Mouse (Mus musculus) hindbrain, embryonic 16.5 days (tissue): Measurements from ENCODE around the gene Mgat4e. TPM values are rescaled to one million over a fixed set of nuclear protein-coding genes. Genes with fewer than 3 reads are reported as not detected.

Experiments used
- ATAC-seq: fragments of 200-750 bp; cut with Nextera tagmentation; 2 replicates; pipeline ENCODE4 v1.8.0; 2017; ENCODE audit warnings: moderate TSS enrichment, moderate library complexity
- H3K27ac ChIP-seq: fragments of 300-500 bp; sonication (generic); 2 replicates; pipeline ENCODE4 v1.5.1; 2014; ENCODE audit warnings: low read depth, mild to moderate bottlenecking, control low read depth, low read length, moderate library complexity
- H3K27me3 ChIP-seq: fragments of 300-500 bp; sonication (generic); replicated peaks from 2 replicates; pipeline ENCODE4 v1.6.1; 2014; ENCODE audit warnings: low read length; ENCODE audit not compliant: control insufficient read depth, insufficient read depth
- H3K36me3 ChIP-seq: fragments of 300-500 bp; sonication (generic); 2 replicates; pipeline ENCODE4 v1.6.1; 2014; ENCODE audit warnings: mild to moderate bottlenecking, low read length, moderate library complexity, mixed read lengths; ENCODE audit not compliant: control insufficient read depth, insufficient read depth
- H3K4me1 ChIP-seq: fragments of 300-500 bp; sonication (generic); 2 replicates; pipeline ENCODE4 v1.6.1; 2014; ENCODE audit warnings: low read depth, low read length; ENCODE audit not compliant: control insufficient read depth, insufficient read depth
- H3K4me2 ChIP-seq: fragments of 300-500 bp; sonication (generic); 2 replicates; pipeline ENCODE4 v1.6.1; 2014; ENCODE audit warnings: mild to moderate bottlenecking, low read length, control low read depth, moderate library complexity
- H3K4me3 ChIP-seq: fragments of 300-500 bp; sonication (generic); 2 replicates; pipeline ENCODE4 v1.5.1; 2014; ENCODE audit warnings: mild to moderate bottlenecking, low read length, control low read depth, moderate library complexity
- H3K9ac ChIP-seq: fragments of 300-500 bp; sonication (generic); 2 replicates; pipeline ENCODE4 v1.6.1; 2014; ENCODE audit warnings: low read depth, mild to moderate bottlenecking, control low read depth, low read length, moderate library complexity
- H3K9me3 ChIP-seq: fragments of 300-500 bp; sonication (generic); 2 replicates; pipeline ENCODE4 v1.6.1; 2014; ENCODE audit warnings: mild to moderate bottlenecking, low read length, moderate library complexity; ENCODE audit not compliant: control insufficient read depth
- WGBS: fragments of 180-500 bp; shearing (Covaris S2); extraction: QIAGEN DNeasy Blood & Tissue Kit; methylation state at CpG from one replicate; pipeline ENCODE4 v1.1.7; 2014; 5-methylcytosine and 5-hydroxymethylcytosine counted together
- polyA plus RNA-seq: library from polyadenylated mRNA; unstranded; fragments of >200 nt; fragmentation: Nextera tagmentation; extraction: Ambion mirVana; gene quantifications from 2 replicates; pipeline ENCODE4 v1.2.1, GENCODE M21; 2015

Mgat4e gene
- polyA plus RNA-seq, 1 experiment from 2014 or later: not detected

- no peak overlapping the region for H3K4me3 ChIP-seq
- H3K9me3 ChIP-seq: no peaks in the 10 kb centered on the region
- WGBS: 63% methylated on average over 2 of the region's 2 CpGs
- no peak for ATAC-seq
- H3K27me3 ChIP-seq: no peaks in the 10 kb centered on the region
- no peak overlapping the region; the same call in 1 of the 2 replicates for H3K4me2 ChIP-seq
- no peak overlapping the region for H3K27ac ChIP-seq
- peaks cover 8% of the 10 kb centered on the region for H3K4me1 ChIP-seq
- H3K9ac ChIP-seq: no peak overlapping the region
- peaks cover 16% of the 10 kb centered on the region for H3K36me3 ChIP-seq
Observed at GRCm38 (mm10) chr1:134493496-134493895, 56.0 kb downstream of the Mgat4e start.

DNA sequence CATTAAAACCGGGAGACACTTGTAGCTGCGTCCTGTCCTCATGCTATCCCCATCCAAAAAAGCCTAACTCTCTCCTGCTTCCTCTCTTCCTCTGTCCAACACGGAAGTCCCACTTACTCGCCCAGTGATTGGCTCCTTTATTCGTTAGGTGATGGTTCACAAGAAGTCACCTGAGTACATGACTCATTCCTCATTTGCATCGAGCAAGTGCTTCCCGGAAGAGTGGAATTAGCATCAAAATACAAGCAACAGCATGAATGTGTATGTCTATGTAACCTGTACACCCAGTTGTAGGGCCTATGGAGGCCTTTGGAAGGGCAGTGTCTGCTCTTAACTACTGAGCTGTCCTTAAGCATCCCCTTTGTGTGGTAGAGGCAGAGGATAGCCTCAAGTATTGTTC lies 57.2 kb downstream of the Mgat4e start:
- peaks cover 16% of the 10 kb centered on the region for H3K36me3 ChIP-seq
- no peak overlapping the region for H3K4me3 ChIP-seq
- H3K9me3 ChIP-seq: no peaks in the 10 kb centered on the region
- H3K27me3 ChIP-seq: no peaks in the 10 kb centered on the region
- WGBS: 72% methylated on average over 7 of the region's 7 CpGs
- no peak overlapping the region for H3K27ac ChIP-seq
- H3K4me1 ChIP-seq: peaks cover 8% of the 10 kb centered on the region
- no peak overlapping the region for H3K9ac ChIP-seq
- H3K4me2 ChIP-seq: no peak overlapping the region
- no peak for ATAC-seq

Other genes starting within 250 kb of the Mgat4e start
- gene Ppfia4, start 216.8 kb downstream of the Mgat4e start, polyA plus RNA-seq: 32.0 and 34.0 TPM in 2 replicates
- 132 TPM in 2 replicates for gene Tmem183a, start 187.7 kb downstream of the Mgat4e start, polyA plus RNA-seq
- gene 4933406M09Rik, start 163.7 kb downstream of the Mgat4e start, polyA plus RNA-seq: 0.09 TPM in 1 of 2 replicates, not detected in the other
- 15.2 and 15.8 TPM in 2 replicates for gene Cyb5r1, start 144.1 kb downstream of the Mgat4e start, polyA plus RNA-seq
- 87.0 and 89.4 TPM in 2 replicates for gene Adipor1, start 134.3 kb downstream of the Mgat4e start, polyA plus RNA-seq
- 38.6 and 40.4 TPM in 2 replicates for gene Klhl12, start 94.2 kb downstream of the Mgat4e start, polyA plus RNA-seq
- 78.8 and 81.5 TPM in 2 replicates for gene Rabif, start 55.0 kb downstream of the Mgat4e start, polyA plus RNA-seq
- gene Kdm5b, start 10.5 kb upstream of the Mgat4e start, polyA plus RNA-seq: 49.9 and 58.9 TPM in 2 replicates
- 11.9 and 14.9 TPM in 2 replicates for gene Syt2, start 97.0 kb upstream of the Mgat4e start, polyA plus RNA-seq